Mouse (Mus musculus): ENCODE measurements around the gene Ltbr. TPM values are rescaled to one million over a fixed set of nuclear protein-coding genes. Genes with fewer than 3 reads are reported as not detected.

Ltbr gene
- total RNA-seq (2012; rRNA removed) (not detected in 2 replicates), total RNA-seq (2014; rRNA removed) (not detected in 2 replicates), polyA plus RNA-seq (2012; ENCODE audit: insufficient read length, low read depth) (not detected in 2 replicates)

DNA sequence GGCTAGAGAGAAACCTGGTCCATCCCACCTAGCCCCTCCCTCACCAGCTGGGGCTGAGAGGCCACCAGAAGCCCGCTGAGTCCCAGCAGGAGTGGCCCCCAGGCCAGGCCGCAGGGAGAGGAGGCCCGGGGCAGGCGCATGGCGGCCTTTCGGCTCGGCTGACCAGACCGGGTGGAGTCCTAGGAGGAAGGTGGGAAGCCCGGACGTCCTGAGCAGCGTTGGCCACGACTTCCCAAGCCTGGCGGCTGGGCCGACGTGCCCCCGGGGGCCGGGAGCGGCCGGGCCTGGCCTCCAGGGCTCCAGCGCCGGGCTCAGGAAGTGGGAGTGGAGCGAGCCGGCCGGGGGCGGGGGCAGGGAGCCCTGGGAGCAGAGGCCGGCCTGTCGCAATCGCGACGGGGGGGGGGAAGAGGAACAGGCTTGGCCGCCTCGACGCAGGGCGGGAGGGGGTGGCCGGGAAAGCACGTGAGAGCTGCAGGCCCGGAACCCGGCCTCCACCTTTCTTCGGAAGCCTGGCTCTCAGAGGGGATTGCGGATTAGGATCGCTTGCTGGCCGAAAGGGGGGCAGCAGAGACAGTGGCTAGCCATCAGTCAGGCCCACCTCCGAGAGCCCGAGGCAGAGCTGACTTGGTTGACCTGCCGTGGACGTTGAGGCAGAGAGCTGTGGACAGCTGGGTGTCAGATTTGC lies at the start of gene Ltbr:
TSS of gene Ltbr (minus strand) at position 340 of the 685 bp plus-strand sequence.
- dilution Hi-C loops (cut with MboI; ENCODE audit: extremely low pct_ligation_motif_present, extremely low pct_unique_long_range_greater_than_20kb, low sequenced_read_pairs): no loop called here
- H3K4me3 ChIP-seq (replicated peaks in 1 of 3; ENCODE audit: low read depth in 2 of 3, low read length in 2 of 3, poor library complexity in 1 of 3): no peak within 1 kb of the TSS
- no peak within 1 kb of the TSS for H3K4me2 ChIP-seq (ENCODE audit: insufficient read depth, low read depth, poor library complexity, severe bottlenecking)
- H3K27ac ChIP-seq (ENCODE audit: insufficient read depth, low read depth): no peak within 1 kb of the TSS
- in situ Hi-C loops (cut with MboI; ENCODE audit: low pct_ligation_motif_present, low pct_unique_long_range_greater_than_20kb, low sequenced_read_pairs): no loop called here
- DNase-seq (ENCODE audit: extremely low read depth): no peak
- TF ChIP-seq ZKSCAN1 (IDR thresholded peaks at IDR 0.05; ENCODE audit: borderline replicate concordance, low read depth, low read length) (no peak), NRF1 (IDR thresholded peaks at IDR 0.05; ENCODE audit: low read depth, low read length) (no peak), SMC3 (IDR thresholded peaks at IDR 0.05; ENCODE audit: low read depth, low read length) (no peak), CHD2 (IDR thresholded peaks at IDR 0.05; ENCODE audit: low read length) (no peak), SIN3A (IDR thresholded peaks at IDR 0.05; ENCODE audit: low read length) (no peak), BHLHE40 (IDR thresholded peaks at IDR 0.05; ENCODE audit: low read depth, low read length) (no peak), ELF1 (IDR thresholded peaks at IDR 0.05; ENCODE audit: low read depth, low read length) (no peak), PAX5 (IDR thresholded peaks at IDR 0.05; ENCODE audit: low read length) (no peak), RAD21 (IDR thresholded peaks at IDR 0.05; ENCODE audit: low read depth, low read length) (no peak), MXI1 (IDR thresholded peaks at IDR 0.05; ENCODE audit: low read depth, low read length) (no peak), MYC (IDR thresholded peaks at IDR 0.05; ENCODE audit: low read depth, low read length) (no peak), POLR2A (IDR thresholded peaks at IDR 0.05; ENCODE audit: low read depth, low read length) (no peak), MAZ (IDR thresholded peaks at IDR 0.05; ENCODE audit: low read depth, low read length) (no peak), GABPA (IDR thresholded peaks at IDR 0.05; ENCODE audit: insufficient replicate concordance, low read depth, low read length) (no peak), CHD1 (IDR thresholded peaks at IDR 0.05; ENCODE audit: low read depth, low read length) (no peak)
- no peaks in the 10 kb centered on the region for H3K9me3 ChIP-seq (replicated peaks; ENCODE audit: low read length)
- no peaks in the 10 kb centered on the region for H3K36me3 ChIP-seq (replicated peaks in 1 of 2; ENCODE audit: control insufficient read depth in 1 of 2, insufficient read depth in 1 of 2, low read length in 1 of 2)
- no peaks in the 10 kb centered on the region for H3K79me2 ChIP-seq (replicated peaks; ENCODE audit: control insufficient read depth, extremely low read depth, insufficient read depth, poor library complexity, severe bottlenecking)
- H3K4me1 ChIP-seq (ENCODE audit: control insufficient read depth in 1 of 2, insufficient read depth in 2 of 2): no peaks in the 10 kb centered on the region
- peaks cover 86% of the 10 kb centered on the region for H3K27me3 ChIP-seq (replicated peaks)
- no peak within 1 kb of the TSS for H3K9ac ChIP-seq (ENCODE audit: insufficient read depth, low read depth)

DNA sequence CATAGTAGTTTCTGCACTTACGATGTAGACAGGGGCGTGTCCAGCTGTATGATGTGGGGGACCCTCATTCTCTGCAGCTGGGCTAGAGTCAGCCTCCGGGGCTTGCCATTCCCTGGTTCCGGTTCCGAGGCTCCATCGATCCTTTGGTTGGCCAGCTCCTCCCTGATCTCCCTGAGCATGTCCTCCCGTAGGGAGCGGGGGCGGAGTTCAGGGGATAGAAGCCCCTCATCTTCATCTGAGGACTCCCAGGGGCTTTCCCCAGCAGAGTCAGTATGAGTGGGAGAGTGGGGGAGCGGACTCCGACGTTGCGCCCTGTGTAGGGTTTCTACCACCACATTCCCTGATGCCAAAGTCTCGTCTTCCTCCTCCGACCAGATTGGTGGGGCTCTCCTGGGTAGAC lies 49.3 kb upstream of the Ltbr start:
- TF ChIP-seq TCF12 (IDR thresholded peaks at IDR 0.05; ENCODE audit: low read depth, low read length) (no peak), MYC (IDR thresholded peaks at IDR 0.05; ENCODE audit: low read depth, low read length) (no peak), MAZ (IDR thresholded peaks at IDR 0.05; ENCODE audit: low read depth, low read length) (no peak), RAD21 (IDR thresholded peaks at IDR 0.05; ENCODE audit: low read depth, low read length) (no peak), TBP (conservative IDR thresholded peaks at IDR 0.05; ENCODE audit: low read depth, low read length) (no peak), ZKSCAN1 (IDR thresholded peaks at IDR 0.05; ENCODE audit: borderline replicate concordance, low read depth, low read length) (no peak), HCFC1 (IDR thresholded peaks at IDR 0.05; ENCODE audit: low read depth, low read length) (no peak), IRF4 (IDR thresholded peaks at IDR 0.05; ENCODE audit: low read depth, low read length) (no peak), ELF1 (IDR thresholded peaks at IDR 0.05; ENCODE audit: low read depth, low read length) (no peak), KAT2A (IDR thresholded peaks at IDR 0.05; ENCODE audit: insufficient replicate concordance, low read length) (no peak), ZMIZ1 (IDR thresholded peaks at IDR 0.05; ENCODE audit: low read depth, low read length) (no peak), SMC3 (IDR thresholded peaks at IDR 0.05; ENCODE audit: low read depth, low read length) (no peak), MEF2A (IDR thresholded peaks at IDR 0.05; ENCODE audit: borderline replicate concordance, low read depth, low read length) (no peak), EP300 (IDR thresholded peaks at IDR 0.05; ENCODE audit: low read length) (no peak), ETS1 (conservative IDR thresholded peaks at IDR 0.05; ENCODE audit: low read depth, low read length) (no peak), GABPA (IDR thresholded peaks at IDR 0.05; ENCODE audit: insufficient replicate concordance, low read depth, low read length) (no peak), MXI1 (IDR thresholded peaks at IDR 0.05; ENCODE audit: low read depth, low read length) (no peak), POLR2AphosphoS2 (IDR thresholded peaks at IDR 0.05; ENCODE audit: low read depth, low read length) (no peak), USF1 (IDR thresholded peaks at IDR 0.05; ENCODE audit: low read depth, low read length) (no peak), NRF1 (IDR thresholded peaks at IDR 0.05; ENCODE audit: low read depth, low read length) (no peak)
- dilution Hi-C loops (cut with MboI; ENCODE audit: extremely low pct_ligation_motif_present, extremely low pct_unique_long_range_greater_than_20kb, low sequenced_read_pairs): no loop called here
- H3K4me3 ChIP-seq (replicated peaks in 1 of 3; ENCODE audit: low read depth in 2 of 3, low read length in 2 of 3, poor library complexity in 1 of 3): no peak overlapping the region

More for the DNA sequence above, 49.3 kb upstream of the Ltbr start:
- Histone ChIP-seq H3K27me3 (replicated peaks) (peaks cover 91% of the 10 kb centered on the region), H3K79me2 (replicated peaks; ENCODE audit: control insufficient read depth, extremely low read depth, insufficient read depth, poor library complexity, severe bottlenecking) (no peaks in the 10 kb centered on the region), H3K4me2 (ENCODE audit: insufficient read depth, low read depth, poor library complexity, severe bottlenecking) (no peak overlapping the region), H3K4me1 (ENCODE audit: control insufficient read depth in 1 of 2, insufficient read depth in 2 of 2) (peaks cover 11 to 16% of the 10 kb centered on the region in 2 experiments), H3K27ac (ENCODE audit: insufficient read depth, low read depth) (no peak overlapping the region), H3K9me3 (replicated peaks; ENCODE audit: low read length) (peaks cover 11% of the 10 kb centered on the region), H3K9ac (ENCODE audit: insufficient read depth, low read depth) (no peak overlapping the region), H3K36me3 (replicated peaks in 1 of 2; ENCODE audit: control insufficient read depth in 1 of 2, insufficient read depth in 1 of 2, low read length in 1 of 2) (no peaks in the 10 kb centered on the region)
- in situ Hi-C loops (cut with MboI; ENCODE audit: low pct_ligation_motif_present, low pct_unique_long_range_greater_than_20kb, low sequenced_read_pairs): no loop called here
- no peak for DNase-seq (ENCODE audit: extremely low read depth)

All from CH12.LX (cell line).